Mouse (Mus musculus): ENCODE data around the gene Ndufc2. TPM values are rescaled to one million over a fixed set of nuclear protein-coding genes. Genes with fewer than 3 reads are reported as not detected.
"Not testable (repeated sequence)": the region's sequence is repeated elsewhere in the genome, so short reads cannot be mapped to it uniquely, and the experiment has no call there.

Gene Ndufc2
- polyA plus RNA-seq, 1 experiment from 2014 or later = 429 TPM

DNA sequence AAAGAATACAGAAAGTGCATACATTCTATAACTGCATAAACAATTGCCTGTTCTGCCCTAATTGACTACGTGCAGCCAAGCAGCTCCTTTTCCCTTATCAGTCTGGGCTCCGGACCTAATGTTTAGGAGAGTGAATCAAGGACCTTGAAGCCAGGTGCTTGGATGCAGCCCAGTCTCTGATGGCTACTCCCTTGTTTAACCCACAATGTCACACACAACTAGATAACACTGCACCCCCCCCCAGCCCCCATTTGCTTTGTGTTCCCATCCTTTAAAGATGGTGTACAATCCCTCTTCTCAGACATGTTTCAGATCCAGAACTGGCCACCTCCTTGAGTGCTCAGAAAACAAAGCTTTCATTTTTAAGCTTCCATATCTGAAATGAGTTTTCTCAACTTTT is 51.2 kb downstream of the Ndufc2 start, which contains the start of gene Kctd14:
TSS of gene Kctd14 (plus strand) at position 301 of the 400 bp plus-strand sequence.
- not testable (repeated sequence) for H3K9ac ChIP-seq (ENCODE audit: low read depth, low read length); ATAC-seq (ENCODE audit: low read depth); DNase-seq (ENCODE audit: low spot score); H3K9me3 ChIP-seq (ENCODE audit: control insufficient read depth, low read length); H3K36me3 ChIP-seq (ENCODE audit: control insufficient read depth, insufficient read depth, low read length); H3K27me3 ChIP-seq (replicated peaks; ENCODE audit: control insufficient read depth, insufficient read depth, low read length); H3K4me3 ChIP-seq (ENCODE audit: low read depth, low read length); H3K4me2 ChIP-seq (ENCODE audit: low read depth, low read length); H3K27ac ChIP-seq (replicated peaks; ENCODE audit: low read depth, low read length)
- H3K4me1 ChIP-seq (ENCODE audit: control insufficient read depth, insufficient read depth, low read length) = peaks cover 21% of the 10 kb centered on the region
- 87% methylated on average over 2 of the region's 2 CpGs for WGBS

DNA sequence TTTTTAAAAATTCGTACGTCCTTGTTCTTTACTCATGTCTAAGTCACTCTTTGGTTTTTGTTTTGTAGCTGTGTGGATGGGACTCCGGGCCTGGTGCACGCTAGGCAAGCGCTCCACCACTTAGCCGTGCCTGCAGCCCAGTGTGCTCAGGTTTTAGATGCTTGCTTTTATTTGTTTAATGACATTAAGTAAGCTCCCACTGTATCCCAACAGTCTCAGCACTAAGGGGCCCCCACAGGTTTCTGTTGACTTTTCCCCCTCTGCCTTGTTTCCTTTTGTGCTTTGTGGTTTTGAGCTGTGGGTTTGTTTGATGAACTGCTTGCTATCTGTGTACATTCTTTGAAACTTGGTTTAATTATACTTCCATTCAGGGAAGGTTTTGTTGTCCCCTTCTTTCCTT is 52.4 kb downstream of the Ndufc2 start:
- Histone ChIP-seq H3K9me3 (ENCODE audit: control insufficient read depth, low read length) (peaks cover 6% of the 10 kb centered on the region; the same call in 1 of the 2 replicates), H3K27me3 (replicated peaks; ENCODE audit: control insufficient read depth, insufficient read depth, low read length) (no peaks in the 10 kb centered on the region), H3K4me1 (ENCODE audit: control insufficient read depth, insufficient read depth, low read length) (peaks cover 10% of the 10 kb centered on the region; the same call in 1 of the 2 replicates), H3K4me2 (ENCODE audit: low read depth, low read length) (no peak overlapping the region), H3K36me3 (ENCODE audit: control insufficient read depth, insufficient read depth, low read length) (no peaks in the 10 kb centered on the region), H3K4me3 (ENCODE audit: low read depth, low read length) (no peak overlapping the region), H3K27ac (replicated peaks; ENCODE audit: low read depth, low read length) (no peak overlapping the region; the same call in 1 of the 2 replicates), H3K9ac (ENCODE audit: low read depth, low read length) (no peak overlapping the region)
- peak; percentile 41; the same call in 1 of the 2 replicates for ATAC-seq (ENCODE audit: low read depth)
- DNase-seq (ENCODE audit: low spot score) = peak; percentile 27
- 68% methylated on average over 6 of the region's 6 CpGs for WGBS

DNA sequence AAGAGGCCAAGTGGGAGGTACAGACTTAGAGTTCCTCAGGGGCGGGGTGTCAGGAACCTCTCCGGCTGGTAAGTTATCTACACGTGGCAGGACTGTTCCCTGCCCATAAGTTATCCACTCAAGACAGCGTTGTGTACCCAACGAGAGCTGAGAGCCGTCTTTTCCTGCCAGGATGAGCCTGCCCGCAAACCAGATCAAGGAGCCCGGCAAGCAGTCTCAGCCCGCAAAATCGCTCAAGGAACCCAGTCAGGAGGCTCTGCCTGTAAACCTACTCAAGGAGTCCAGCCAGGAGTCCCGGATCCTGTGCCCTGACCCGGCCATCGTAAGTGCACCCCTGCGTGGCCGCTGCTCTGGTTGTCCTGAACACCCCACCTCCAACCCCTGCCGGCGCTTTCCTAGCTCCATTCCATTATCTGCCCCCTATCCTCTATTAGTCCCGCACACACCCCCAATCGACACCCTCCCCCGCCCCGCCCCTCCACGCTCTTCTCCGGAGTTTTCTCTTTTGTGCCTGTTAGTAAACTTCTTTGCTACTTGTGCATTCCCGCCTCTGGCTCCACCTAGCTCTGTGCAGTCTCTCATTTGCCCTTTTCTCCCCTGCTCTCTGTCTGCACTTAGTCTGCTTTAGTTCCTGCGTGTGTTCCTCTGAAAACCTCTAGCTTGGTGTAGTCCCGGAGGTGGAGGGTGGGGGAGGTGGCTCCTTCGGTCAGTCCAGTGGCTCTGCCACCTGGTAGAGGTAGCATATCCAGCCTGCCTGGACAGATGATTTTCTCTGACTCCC is 53.5 kb downstream of the Ndufc2 start:
- Histone ChIP-seq H3K9me3 (ENCODE audit: control insufficient read depth, low read length) (peaks cover 6% of the 10 kb centered on the region; the same call in 1 of the 2 replicates), H3K4me3 (ENCODE audit: low read depth, low read length) (peak overlapping the region; percentile 46), H3K36me3 (ENCODE audit: control insufficient read depth, insufficient read depth, low read length) (no peaks in the 10 kb centered on the region), H3K27me3 (replicated peaks; ENCODE audit: control insufficient read depth, insufficient read depth, low read length) (no peaks in the 10 kb centered on the region), H3K4me2 (ENCODE audit: low read depth, low read length) (peak overlapping the region; percentile 90), H3K4me1 (ENCODE audit: control insufficient read depth, insufficient read depth, low read length) (peaks cover 9% of the 10 kb centered on the region; the same call in 1 of the 2 replicates), H3K27ac (replicated peaks; ENCODE audit: low read depth, low read length) (peak overlapping the region; percentile 17; the same call in 1 of the 2 replicates), H3K9ac (ENCODE audit: low read depth, low read length) (peak overlapping the region; percentile 66)
- ATAC-seq (ENCODE audit: low read depth) = peak; percentile 71
- WGBS = 8% methylated on average over 25 of the region's 27 CpGs
- DNase-seq (ENCODE audit: low spot score) = peak; percentile 51

DNA sequence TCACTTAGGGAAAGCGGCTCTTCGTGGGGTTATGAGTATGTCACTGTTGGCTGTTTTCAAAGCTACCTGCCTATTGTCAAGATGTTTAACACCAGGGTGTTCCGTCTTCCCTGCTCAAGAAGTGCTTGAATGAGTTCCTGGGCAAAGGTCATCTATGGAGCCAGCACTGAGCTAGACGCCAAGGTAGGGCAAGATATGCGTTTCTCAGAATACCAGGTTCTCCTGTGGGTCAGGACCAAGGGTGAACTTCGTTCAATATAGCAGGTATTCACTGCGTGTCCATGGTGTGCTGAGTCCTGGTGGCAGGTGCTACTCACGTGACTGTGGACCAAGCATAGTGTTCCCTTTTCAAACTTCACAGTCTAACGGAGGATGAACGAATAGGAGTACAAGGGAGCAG is 55.0 kb downstream of the Ndufc2 start:
- ATAC-seq (ENCODE audit: low read depth) = no peak
- no peaks in the 10 kb centered on the region for H3K27me3 ChIP-seq (replicated peaks; ENCODE audit: control insufficient read depth, insufficient read depth, low read length)
- no peak for DNase-seq (ENCODE audit: low spot score)
- no peak overlapping the region for H3K9ac ChIP-seq (ENCODE audit: low read depth, low read length)
- 93% methylated on average over 10 of the region's 10 CpGs for WGBS
- no peak overlapping the region for H3K27ac ChIP-seq (replicated peaks; ENCODE audit: low read depth, low read length)
- peaks cover 9% of the 10 kb centered on the region; the same call in 1 of the 2 replicates for H3K4me1 ChIP-seq (ENCODE audit: control insufficient read depth, insufficient read depth, low read length)
- H3K4me2 ChIP-seq (ENCODE audit: low read depth, low read length) = no peak overlapping the region
- no peaks in the 10 kb centered on the region for H3K36me3 ChIP-seq (ENCODE audit: control insufficient read depth, insufficient read depth, low read length)
- 0 out of 2 replicates have a peak, but pooled peaks cover under 1% of the 10 kb centered on the region for H3K9me3 ChIP-seq (ENCODE audit: control insufficient read depth, low read length)
- no peak overlapping the region for H3K4me3 ChIP-seq (ENCODE audit: low read depth, low read length)

DNA sequence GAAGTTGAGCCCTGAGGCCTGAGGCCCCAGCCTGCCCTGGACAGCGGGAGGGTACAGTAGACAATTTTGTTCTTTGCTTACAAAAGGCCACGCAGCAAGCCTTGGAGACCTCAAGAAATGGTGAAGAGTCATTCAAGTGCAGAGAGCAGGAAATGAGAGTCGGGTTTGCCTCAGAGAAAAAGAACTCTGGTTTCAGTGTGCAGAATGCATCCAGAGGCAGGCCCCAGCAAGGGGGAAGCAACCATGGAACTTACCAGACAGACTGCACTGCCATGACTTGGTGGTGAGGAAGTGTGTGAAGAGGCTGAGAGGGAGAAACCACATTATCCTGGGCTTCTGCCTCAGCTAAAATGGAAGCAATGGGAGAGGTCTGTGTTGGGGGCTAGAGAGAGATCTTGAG is 55.8 kb downstream of the Ndufc2 start:
- H3K27ac ChIP-seq (replicated peaks; ENCODE audit: low read depth, low read length) = no peak overlapping the region
- 63% methylated on average over 3 of the region's 3 CpGs for WGBS
- H3K4me1 ChIP-seq (ENCODE audit: control insufficient read depth, insufficient read depth, low read length) = peaks cover 9% of the 10 kb centered on the region; the same call in 1 of the 2 replicates
- ATAC-seq (ENCODE audit: low read depth) (no peak), DNase-seq (ENCODE audit: low spot score) (no peak)
- H3K36me3 ChIP-seq (ENCODE audit: control insufficient read depth, insufficient read depth, low read length) = no peaks in the 10 kb centered on the region
- H3K4me3 ChIP-seq (ENCODE audit: low read depth, low read length) = no peak overlapping the region
- no peaks in the 10 kb centered on the region for H3K27me3 ChIP-seq (replicated peaks; ENCODE audit: control insufficient read depth, insufficient read depth, low read length)
- H3K9ac ChIP-seq (ENCODE audit: low read depth, low read length) = no peak overlapping the region
- 0 out of 2 replicates have a peak, but pooled peaks cover 5% of the 10 kb centered on the region for H3K9me3 ChIP-seq (ENCODE audit: control insufficient read depth, low read length)
- H3K4me2 ChIP-seq (ENCODE audit: low read depth, low read length) = no peak overlapping the region

Other genes starting within 250 kb of the Ndufc2 start
- gene Usp35, start 68.0 kb upstream of the Ndufc2 start, polyA plus RNA-seq (2014; fragmentation: Nextera tagmentation; extraction: Ambion mirVana) = 2.2 and 2.7 TPM in 2 replicates
- 5.3 and 5.5 TPM in 2 replicates for gene Kctd21, start 67.7 kb upstream of the Ndufc2 start, polyA plus RNA-seq (2014; fragmentation: Nextera tagmentation; extraction: Ambion mirVana)
- 30.7 TPM in 2 replicates for gene Alg8, start 28.4 kb upstream of the Ndufc2 start, polyA plus RNA-seq (2014; fragmentation: Nextera tagmentation; extraction: Ambion mirVana)
- 1.3 and 3.5 TPM in 2 replicates for gene Thrsp, start 17.7 kb downstream of the Ndufc2 start, polyA plus RNA-seq (2014; fragmentation: Nextera tagmentation; extraction: Ambion mirVana)
- gene Kctd14, start 51.3 kb downstream of the Ndufc2 start, polyA plus RNA-seq (2014; fragmentation: Nextera tagmentation; extraction: Ambion mirVana) = 3.0 and 4.8 TPM in 2 replicates
- 43.3 and 51.9 TPM in 2 replicates for gene Ints4, start 81.0 kb downstream of the Ndufc2 start, polyA plus RNA-seq (2014; fragmentation: Nextera tagmentation; extraction: Ambion mirVana)
- 87.4 and 92.1 TPM in 2 replicates for gene Aamdc, start 179.5 kb downstream of the Ndufc2 start, polyA plus RNA-seq (2014; fragmentation: Nextera tagmentation; extraction: Ambion mirVana)
- gene Rsf1, start 179.9 kb downstream of the Ndufc2 start, polyA plus RNA-seq (2014; fragmentation: Nextera tagmentation; extraction: Ambion mirVana) = 18.0 and 20.8 TPM in 2 replicates

All from embryonic facial prominence, embryonic 14.5 days (tissue).